Mouse (Mus musculus) c-Kit-positive CD71-positive TER-119-positive erythroid progenitor cells, embryonic 14.5 days (primary cell): ENCODE data around the gene Lamtor5.

Source experiments
- DNase-seq: peaks from one replicate; pipeline ENCODE4 v3.0.0-alpha.2; 2013; ENCODE audit warnings: low spot score

Lamtor5 gene

GRCm38 (mm10) chr3:107278479-107279269 is at the start of gene Lamtor5:
Lamtor5 (plus strand) TSS chr3:107278858.
- peak; percentile 81 for DNase-seq

- no peak for DNase-seq
Observed at GRCm38 (mm10) chr3:107229221-107229620, 49.4 kb upstream of the Lamtor5 start.

GRCm38 (mm10) chr3:107229822-107230221 is 48.8 kb upstream of the Lamtor5 start:
- no peak for DNase-seq

- no peak for DNase-seq
Observed at GRCm38 (mm10) chr3:107230527-107230926, 48.1 kb upstream of the Lamtor5 start, which contains the start of gene A630076J17Rik. A630076J17Rik (plus strand) TSS chr3:107230614.

GRCm38 (mm10) chr3:107231202-107231601 is 47.5 kb upstream of the Lamtor5 start:
- DNase-seq = no peak

GRCm38 (mm10) chr3:107233351-107233813 is 45.3 kb upstream of the Lamtor5 start:
- peak; percentile 69 for DNase-seq

- no peak for DNase-seq
Observed at GRCm38 (mm10) chr3:107233945-107234344, 44.7 kb upstream of the Lamtor5 start.

- no peak for DNase-seq
Observed at GRCm38 (mm10) chr3:107238051-107238450, 40.6 kb upstream of the Lamtor5 start.

GRCm38 (mm10) chr3:107238471-107238980 is 40.1 kb upstream of the Lamtor5 start:
- no peak for DNase-seq

- DNase-seq = no peak
Observed at GRCm38 (mm10) chr3:107239607-107240006, 39.1 kb upstream of the Lamtor5 start, which contains the start of gene Prok1. Prok1 (minus strand) TSS chr3:107239707.

- no peak for DNase-seq
Observed at GRCm38 (mm10) chr3:107241389-107242094, 37.1 kb upstream of the Lamtor5 start.

- no peak for DNase-seq
Observed at GRCm38 (mm10) chr3:107246876-107247275, 31.8 kb upstream of the Lamtor5 start.

GRCm38 (mm10) chr3:107249042-107249441 is 29.6 kb upstream of the Lamtor5 start:
- DNase-seq = no peak

- no peak for DNase-seq
Observed at GRCm38 (mm10) chr3:107250320-107250719, 28.3 kb upstream of the Lamtor5 start.

- no peak for DNase-seq
Observed at GRCm38 (mm10) chr3:107252035-107252434, 26.6 kb upstream of the Lamtor5 start.

- DNase-seq = no peak
Observed at GRCm38 (mm10) chr3:107253925-107254324, 24.7 kb upstream of the Lamtor5 start.

GRCm38 (mm10) chr3:107255992-107256391 is 22.7 kb upstream of the Lamtor5 start:
- no peak for DNase-seq

- no peak for DNase-seq
Observed at GRCm38 (mm10) chr3:107256724-107257123, 21.9 kb upstream of the Lamtor5 start.

GRCm38 (mm10) chr3:107257924-107258323 is 20.7 kb upstream of the Lamtor5 start:
- no peak for DNase-seq

- DNase-seq = no peak
Observed at GRCm38 (mm10) chr3:107260956-107261850, 17.5 kb upstream of the Lamtor5 start.

GRCm38 (mm10) chr3:107261851-107262165 is 16.9 kb upstream of the Lamtor5 start:
- DNase-seq = no peak

GRCm38 (mm10) chr3:107266814-107267345 is 11.8 kb upstream of the Lamtor5 start:
- DNase-seq = no peak
